23 mouse cellular contexts compared by ENCODE assay signal in genomic region chr3:145263131-145263530, GRCm38 (mm10). TPM values are rescaled to one million over a fixed set of nuclear protein-coding genes. Genes with fewer than 3 reads are reported as not detected.
"Had no signal": no experiment of that assay in that cellular context is flagged by ENCODE, and none has a peak within 500 bp of the region (broad histone marks: within the 10 kb centered on the region; RNA-seq: fewer than 3 reads in every experiment).

No protein-coding gene starts in this region.

- H3K36me3 ChIP-seq: heart, embryonic 12.5 days; hindbrain, embryonic 10.5 days; hindbrain, embryonic 12.5 days; intestine, embryonic 15.5 days; limb, embryonic 10.5 days; limb, embryonic 12.5 days had no signal

- H3K9ac ChIP-seq: heart, embryonic 12.5 days; hindbrain, embryonic 12.5 days; hindbrain, embryonic 14.5 days; intestine, embryonic 15.5 days; limb, embryonic 12.5 days had no signal

- H3K4me3 ChIP-seq: gastrocnemius, adult 2 months; heart, adult 2 months; heart, embryonic 12.5 days; hindbrain, embryonic 10.5 days; hindbrain, embryonic 12.5 days; intestine, embryonic 15.5 days; layer of hippocampus, adult 2 months; left cerebral cortex, adult 2 months; limb, embryonic 10.5 days; limb, embryonic 12.5 days had no signal

- H3K27ac ChIP-seq: gastrocnemius, adult 2 months; heart, adult 2 months; hindbrain, embryonic 10.5 days; hindbrain, embryonic 12.5 days; hindbrain, embryonic 14.5 days; intestine, embryonic 15.5 days; layer of hippocampus, adult 2 months; left cerebral cortex, adult 2 months; limb, embryonic 10.5 days; limb, embryonic 12.5 days had no signal

- H3K4me1 ChIP-seq: hindbrain, embryonic 10.5 days; hindbrain, embryonic 12.5 days; limb, embryonic 10.5 days; limb, embryonic 12.5 days had no signal

- ATAC-seq: forebrain, embryonic 16.5 days; hindbrain, embryonic 16.5 days; inflammation-experienced regulatory T-cells, adult 6 months; intestine, embryonic 15.5 days; intestine, postnatal 0 days had no signal

- H3K9me3 ChIP-seq: heart, embryonic 12.5 days; hindbrain, embryonic 10.5 days; hindbrain, embryonic 12.5 days; intestine, embryonic 15.5 days; limb, embryonic 10.5 days; limb, embryonic 12.5 days had no signal

- H3K4me2 ChIP-seq: heart, embryonic 12.5 days; hindbrain, embryonic 12.5 days; hindbrain, embryonic 14.5 days; intestine, embryonic 15.5 days; limb, embryonic 12.5 days had no signal

- H3K27me3 ChIP-seq: heart, embryonic 12.5 days; hindbrain, embryonic 12.5 days; intestine, embryonic 15.5 days; limb, embryonic 12.5 days had no signal

- DNase-seq: gastrocnemius, adult 2 months; gastrocnemius, postnatal 10 days; gastrocnemius, postnatal 25 days; heart, adult 2 months; heart, postnatal 4 days; kidney, adult 18-20 months; kidney, adult 8-10 months; kidney, postnatal 25 days; kidney, postnatal 4 days had no signal

RNA-seq across cellular contexts. Expression of gene Col24a1, which starts 29.1 kb away (rescaled TPM):
- total RNA-seq: granulocyte monocyte progenitor cell, adult 5-6 weeks had no signal
